Mouse (Mus musculus): ENCODE measurements at regions not wholly inside any gene's neighbourhood (a gene's known extent, or its start where the extent isn't known, plus 50 kb on each side); places are given as distances from the start of the nearest gene placed in this dataset.
A peak's percentile ranks its signal among the peaks of the same experiment; 100 is the strongest.

DNA sequence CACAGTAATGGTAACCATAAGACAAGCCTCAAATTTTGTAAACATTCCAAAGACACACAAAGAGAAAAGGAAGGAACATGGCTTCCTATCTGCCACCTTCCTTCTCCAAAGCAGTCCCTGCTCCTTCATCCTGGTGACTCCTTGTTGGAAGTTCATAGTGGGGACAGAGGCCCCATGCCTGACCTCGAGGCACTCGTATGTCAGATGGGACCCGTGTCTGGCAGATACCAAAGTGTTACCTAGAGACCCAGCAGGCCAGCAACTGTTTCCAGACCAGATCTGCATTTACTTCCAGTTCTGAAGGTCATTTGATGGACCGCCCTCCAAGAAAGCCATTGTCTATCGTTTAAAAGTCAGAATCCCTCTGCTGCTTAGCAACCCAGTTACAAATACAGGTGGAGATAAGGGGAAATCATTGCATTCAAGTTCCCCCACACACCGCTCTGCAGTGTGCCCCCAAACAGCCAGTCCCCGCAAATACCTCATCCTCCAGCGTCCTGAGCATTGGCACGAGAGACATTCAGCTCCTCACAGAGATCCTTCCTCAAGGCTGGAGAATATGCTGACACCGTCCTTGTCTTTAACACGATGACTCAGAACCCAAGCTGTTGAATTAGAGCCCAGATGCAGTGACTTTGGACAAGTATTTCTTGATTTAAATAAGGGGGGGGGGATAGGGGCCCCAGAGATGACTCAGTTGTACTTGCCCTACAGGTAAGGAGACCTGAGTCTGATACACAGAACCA lies 283.2 kb upstream of the Jmjd1c start:
- H3K36me3 ChIP-seq (ENCODE audit: control insufficient read depth, insufficient read depth, low read length) = no peaks in the 10 kb centered on the region
- H3K4me2 ChIP-seq (ENCODE audit: low read depth, low read length) = no peak overlapping the region
- no peak overlapping the region for H3K4me3 ChIP-seq (ENCODE audit: low read length)
- peaks cover 9% of the 10 kb centered on the region for H3K4me1 ChIP-seq (ENCODE audit: control insufficient read depth, insufficient read depth, low read length)
- H3K27me3 ChIP-seq (replicated peaks; ENCODE audit: control insufficient read depth, insufficient read depth, low read length) = no peaks in the 10 kb centered on the region
- WGBS = 78% methylated on average over 11 of the region's 11 CpGs
- no peaks in the 10 kb centered on the region for H3K9me3 ChIP-seq (ENCODE audit: control insufficient read depth, low read length)
- ATAC-seq = no peak
- no peak overlapping the region for H3K9ac ChIP-seq (ENCODE audit: low read depth, low read length)
- no peak overlapping the region for H3K27ac ChIP-seq (ENCODE audit: low read length)

DNA sequence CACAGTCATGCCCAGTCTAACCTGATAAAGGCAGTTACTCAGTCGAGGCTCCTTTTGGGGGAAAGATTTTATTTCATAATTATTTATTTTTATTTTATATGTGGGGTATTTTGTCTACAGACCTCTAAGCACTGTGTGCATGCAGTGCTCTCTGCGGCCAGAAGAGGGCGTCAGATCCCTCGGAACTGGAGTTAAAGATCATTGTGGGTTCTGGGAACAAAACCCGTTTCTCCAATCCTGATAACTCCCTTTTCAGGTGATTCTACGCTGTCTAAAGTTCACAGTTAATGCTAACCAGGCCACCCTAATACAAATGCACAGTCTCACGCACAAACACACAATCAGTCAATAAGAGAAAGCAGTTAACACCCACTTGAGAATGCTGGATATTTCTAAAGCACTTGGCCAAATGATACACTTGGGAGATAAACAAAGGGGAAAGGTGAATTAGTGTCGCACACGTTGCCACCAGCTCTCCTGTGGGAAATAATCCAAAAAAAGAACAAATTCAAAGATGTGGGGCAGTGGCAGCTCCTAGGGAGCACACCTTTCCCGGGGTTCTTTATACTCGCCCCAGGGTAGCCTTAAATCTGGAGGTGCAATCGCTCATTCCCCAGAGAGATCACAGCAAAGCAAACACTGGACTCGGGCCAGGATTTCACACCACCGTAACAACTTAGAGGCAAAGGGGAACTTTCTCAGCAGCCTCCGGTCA lies 281.9 kb upstream of the Jmjd1c start:
- H3K4me3 ChIP-seq (ENCODE audit: low read length) = peak overlapping the region; percentile 26; the same call in 1 of the 2 replicates

DNA sequence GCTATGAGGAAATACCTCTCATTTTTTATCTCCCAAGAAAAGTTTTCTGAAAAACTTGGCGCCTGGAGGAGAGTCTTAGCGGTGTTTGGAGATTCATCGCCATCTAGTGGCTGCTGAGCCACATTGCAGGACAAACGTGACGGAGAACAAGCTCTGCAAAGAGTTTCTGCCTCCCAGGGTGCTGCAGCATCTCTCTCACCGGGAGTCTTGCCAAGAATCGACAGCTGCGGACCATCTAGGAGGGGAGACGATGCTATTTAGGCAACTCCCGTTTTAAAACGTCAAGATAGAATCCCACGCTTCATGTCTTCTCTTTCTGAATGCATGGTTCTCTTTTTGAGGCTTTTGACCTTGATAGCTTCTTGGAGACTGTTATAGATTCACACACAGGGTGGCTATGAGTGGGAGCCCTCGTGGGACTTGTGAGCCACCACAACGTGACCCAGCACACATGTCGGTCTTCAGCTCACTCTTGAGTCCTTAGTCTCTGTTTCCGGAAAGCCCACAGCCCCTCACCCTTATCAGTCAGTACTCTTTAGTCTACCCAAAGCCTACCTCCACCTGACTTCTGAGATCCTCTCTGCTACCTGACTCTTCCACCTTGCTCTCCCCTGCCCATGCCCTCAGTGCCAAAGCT lies 281.2 kb upstream of the Jmjd1c start:
- no peaks in the 10 kb centered on the region for H3K36me3 ChIP-seq (ENCODE audit: control insufficient read depth, insufficient read depth, low read length)
- H3K4me2 ChIP-seq (ENCODE audit: low read depth, low read length) = peak overlapping the region; percentile 40
- H3K4me3 ChIP-seq (ENCODE audit: low read length) = peak overlapping the region; percentile 26; the same call in 1 of the 2 replicates
- H3K27ac ChIP-seq (ENCODE audit: low read length) = peak overlapping the region; percentile 63
- H3K27me3 ChIP-seq (replicated peaks; ENCODE audit: control insufficient read depth, insufficient read depth, low read length) = no peaks in the 10 kb centered on the region
- no peaks in the 10 kb centered on the region for H3K9me3 ChIP-seq (ENCODE audit: control insufficient read depth, low read length)
- no peak overlapping the region for H3K9ac ChIP-seq (ENCODE audit: low read depth, low read length)
- ATAC-seq = peak; percentile 79
- WGBS = 7% methylated on average over 16 of the region's 16 CpGs
- peaks cover 9% of the 10 kb centered on the region for H3K4me1 ChIP-seq (ENCODE audit: control insufficient read depth, insufficient read depth, low read length)

More for the DNA sequence above, 281.9 kb upstream of the Jmjd1c start:
- peak; percentile 37 for ATAC-seq
- whole genome bisulfite sequencing = 10% methylated on average over 15 of the region's 15 CpGs
- H3K9ac ChIP-seq (ENCODE audit: low read depth, low read length) = no peak overlapping the region
- H3K4me2 ChIP-seq (ENCODE audit: low read depth, low read length) = peak overlapping the region; percentile 40
- peak overlapping the region; percentile 40; the same call in 1 of the 2 replicates for H3K27ac ChIP-seq (ENCODE audit: low read length)
- peaks cover 9% of the 10 kb centered on the region for H3K4me1 ChIP-seq (ENCODE audit: control insufficient read depth, insufficient read depth, low read length)
- no peaks in the 10 kb centered on the region for H3K9me3 ChIP-seq (ENCODE audit: control insufficient read depth, low read length)
- H3K27me3 ChIP-seq (replicated peaks; ENCODE audit: control insufficient read depth, insufficient read depth, low read length) = no peaks in the 10 kb centered on the region
- no peaks in the 10 kb centered on the region for H3K36me3 ChIP-seq (ENCODE audit: control insufficient read depth, insufficient read depth, low read length)

DNA sequence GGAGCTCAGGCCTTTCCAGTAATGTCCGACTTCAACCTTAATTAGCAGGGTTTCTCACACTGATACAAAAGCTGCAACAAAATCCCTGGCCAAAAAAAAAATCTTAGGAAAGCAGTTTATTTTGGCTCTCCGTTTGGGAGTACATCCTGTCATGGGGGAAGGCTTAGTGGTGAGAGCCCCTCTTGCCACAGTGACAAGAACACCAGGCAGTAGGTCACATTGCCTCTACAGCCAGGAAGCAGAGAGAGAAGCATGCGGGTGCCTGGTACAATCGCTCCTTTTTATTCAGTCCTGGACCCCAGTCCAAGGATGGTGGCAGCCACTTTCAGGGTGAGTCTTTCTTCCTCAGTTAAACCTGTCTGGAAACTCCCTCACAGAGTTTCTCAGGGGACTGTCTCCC lies 280.0 kb upstream of the Jmjd1c start:
- H3K4me1 ChIP-seq (ENCODE audit: control insufficient read depth, insufficient read depth, low read length) = peaks cover 9% of the 10 kb centered on the region
- ATAC-seq = no peak
- H3K4me3 ChIP-seq (ENCODE audit: low read length) = no peak overlapping the region
- H3K27ac ChIP-seq (ENCODE audit: low read length) = no peak overlapping the region
- H3K4me2 ChIP-seq (ENCODE audit: low read depth, low read length) = no peak overlapping the region
- no peaks in the 10 kb centered on the region for H3K27me3 ChIP-seq (replicated peaks; ENCODE audit: control insufficient read depth, insufficient read depth, low read length)
- H3K9ac ChIP-seq (ENCODE audit: low read depth, low read length) = no peak overlapping the region
- 82% methylated on average over 4 of the region's 4 CpGs for WGBS
- no peaks in the 10 kb centered on the region for H3K36me3 ChIP-seq (ENCODE audit: control insufficient read depth, insufficient read depth, low read length)
- H3K9me3 ChIP-seq (ENCODE audit: control insufficient read depth, low read length) = no peaks in the 10 kb centered on the region

DNA sequence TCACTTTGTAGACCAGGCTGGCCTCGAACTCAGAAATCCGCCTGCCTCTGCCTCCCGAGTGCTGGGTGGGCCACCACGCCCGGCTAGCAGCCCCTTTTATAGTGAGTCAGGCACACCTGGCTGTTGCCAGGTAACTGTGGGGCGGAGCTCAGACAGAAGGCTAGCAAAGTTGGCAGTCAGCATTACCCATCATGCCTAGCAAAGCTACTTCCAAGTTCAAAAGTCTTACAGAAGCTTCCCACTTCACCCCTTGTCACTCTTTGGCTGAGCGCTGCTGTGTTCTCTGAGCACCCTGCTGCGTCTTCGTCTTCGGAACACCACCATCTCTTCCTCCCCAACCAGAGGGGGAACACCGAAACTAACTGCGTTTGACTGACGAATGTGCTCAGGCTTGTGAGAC lies 279.1 kb upstream of the Jmjd1c start:
- WGBS = 84% methylated on average over 13 of the region's 13 CpGs
- H3K4me1 ChIP-seq (ENCODE audit: control insufficient read depth, insufficient read depth, low read length) = peaks cover 9% of the 10 kb centered on the region

DNA sequence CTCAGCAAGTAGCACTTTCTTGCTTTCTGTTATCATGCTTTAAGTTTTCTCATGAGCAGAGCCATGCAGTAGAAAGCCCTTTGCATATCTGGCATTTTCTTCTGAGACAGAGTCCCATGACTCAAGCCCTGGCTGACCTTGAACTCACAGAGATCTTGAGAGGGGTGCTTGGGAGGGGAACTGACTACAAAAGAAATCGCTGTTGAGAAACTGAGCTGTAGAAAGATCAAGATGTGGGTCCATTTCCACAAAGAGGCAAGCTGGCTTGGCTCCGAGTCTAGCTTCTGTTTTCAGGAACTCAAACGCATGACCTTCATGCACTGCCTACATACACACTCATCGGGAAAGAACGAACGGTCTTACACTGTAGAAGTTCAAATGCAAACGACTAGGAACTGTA lies 278.0 kb upstream of the Jmjd1c start:
- Histone ChIP-seq H3K4me2 (ENCODE audit: low read depth, low read length) (no peak overlapping the region), H3K9me3 (ENCODE audit: control insufficient read depth, low read length) (no peaks in the 10 kb centered on the region), H3K4me3 (ENCODE audit: low read length) (no peak overlapping the region), H3K27ac (ENCODE audit: low read length) (no peak overlapping the region), H3K36me3 (ENCODE audit: control insufficient read depth, insufficient read depth, low read length) (no peaks in the 10 kb centered on the region), H3K27me3 (replicated peaks; ENCODE audit: control insufficient read depth, insufficient read depth, low read length) (no peaks in the 10 kb centered on the region), H3K9ac (ENCODE audit: low read depth, low read length) (no peak overlapping the region), H3K4me1 (ENCODE audit: control insufficient read depth, insufficient read depth, low read length) (peaks cover 9% of the 10 kb centered on the region)
- 77% methylated on average over 7 of the region's 7 CpGs for WGBS
- ATAC-seq = no peak

More for the DNA sequence above, 279.1 kb upstream of the Jmjd1c start:
- Histone ChIP-seq H3K9me3 (ENCODE audit: control insufficient read depth, low read length) (no peaks in the 10 kb centered on the region), H3K27ac (ENCODE audit: low read length) (no peak overlapping the region), H3K4me2 (ENCODE audit: low read depth, low read length) (no peak overlapping the region), H3K27me3 (replicated peaks; ENCODE audit: control insufficient read depth, insufficient read depth, low read length) (no peaks in the 10 kb centered on the region), H3K36me3 (ENCODE audit: control insufficient read depth, insufficient read depth, low read length) (no peaks in the 10 kb centered on the region), H3K9ac (ENCODE audit: low read depth, low read length) (no peak overlapping the region), H3K4me3 (ENCODE audit: low read length) (no peak overlapping the region)
- no peak for ATAC-seq

DNA sequence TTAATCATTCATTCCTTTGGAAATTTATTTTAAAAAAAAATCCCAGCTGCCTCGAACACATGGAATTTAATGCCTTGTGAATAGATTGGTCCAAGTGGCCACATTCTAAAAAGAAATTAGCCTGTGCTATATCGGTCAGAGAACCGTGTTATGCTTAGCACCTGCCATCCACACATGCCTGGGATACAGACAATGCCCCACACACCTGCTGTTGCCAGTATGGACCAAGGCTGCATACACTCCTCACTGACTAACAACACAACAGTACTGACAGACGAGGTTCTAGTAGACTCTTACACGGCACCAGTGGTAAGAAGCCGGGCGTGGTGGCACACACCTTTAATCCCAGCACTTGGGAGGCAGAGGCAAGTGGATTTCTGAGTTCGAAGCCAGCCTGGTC lies 276.4 kb upstream of the Jmjd1c start:
- H3K36me3 ChIP-seq (ENCODE audit: control insufficient read depth, insufficient read depth, low read length) = no peaks in the 10 kb centered on the region
- peaks cover 4% of the 10 kb centered on the region for H3K4me1 ChIP-seq (ENCODE audit: control insufficient read depth, insufficient read depth, low read length)
- no peak overlapping the region for H3K27ac ChIP-seq (ENCODE audit: low read length)
- ATAC-seq = no peak
- H3K4me2 ChIP-seq (ENCODE audit: low read depth, low read length) = no peak overlapping the region
- no peak overlapping the region for H3K9ac ChIP-seq (ENCODE audit: low read depth, low read length)
- no peaks in the 10 kb centered on the region for H3K9me3 ChIP-seq (ENCODE audit: control insufficient read depth, low read length)
- H3K27me3 ChIP-seq (replicated peaks; ENCODE audit: control insufficient read depth, insufficient read depth, low read length) = no peaks in the 10 kb centered on the region
- WGBS = 84% methylated on average over 8 of the region's 8 CpGs
- H3K4me3 ChIP-seq (ENCODE audit: low read length) = no peak overlapping the region

DNA sequence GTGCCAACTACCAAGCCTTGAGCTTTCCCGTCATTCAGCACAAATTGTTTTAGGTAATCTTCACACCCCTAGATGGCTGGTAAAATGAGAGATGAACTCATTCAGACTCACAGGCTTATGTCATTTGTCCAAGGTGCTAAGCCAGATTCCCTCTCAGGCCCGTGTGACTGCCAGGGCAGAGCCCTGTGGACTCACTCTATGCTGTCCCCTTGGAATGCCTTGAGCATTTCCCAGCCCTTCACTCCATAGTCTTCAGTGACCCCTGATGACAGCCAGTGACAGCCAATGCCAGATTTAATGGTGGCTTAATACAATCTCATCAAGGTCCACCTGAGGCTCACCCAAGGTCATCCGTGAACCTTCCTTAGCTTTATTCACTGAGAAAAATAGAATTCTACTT lies 270.2 kb upstream of the Jmjd1c start:
- H3K27me3 ChIP-seq (replicated peaks; ENCODE audit: control insufficient read depth, insufficient read depth, low read length) = no peaks in the 10 kb centered on the region
- 71% methylated on average over 3 of the region's 3 CpGs for WGBS
- H3K36me3 ChIP-seq (ENCODE audit: control insufficient read depth, insufficient read depth, low read length) = no peaks in the 10 kb centered on the region
- no peak for ATAC-seq
- H3K27ac ChIP-seq (ENCODE audit: low read length) = no peak overlapping the region
- no peaks in the 10 kb centered on the region for H3K4me1 ChIP-seq (ENCODE audit: control insufficient read depth, insufficient read depth, low read length)
- H3K4me2 ChIP-seq (ENCODE audit: low read depth, low read length) = no peak overlapping the region
- no peak overlapping the region for H3K9ac ChIP-seq (ENCODE audit: low read depth, low read length)
- H3K4me3 ChIP-seq (ENCODE audit: low read length) = no peak overlapping the region
- H3K9me3 ChIP-seq (ENCODE audit: control insufficient read depth, low read length) = no peaks in the 10 kb centered on the region

DNA sequence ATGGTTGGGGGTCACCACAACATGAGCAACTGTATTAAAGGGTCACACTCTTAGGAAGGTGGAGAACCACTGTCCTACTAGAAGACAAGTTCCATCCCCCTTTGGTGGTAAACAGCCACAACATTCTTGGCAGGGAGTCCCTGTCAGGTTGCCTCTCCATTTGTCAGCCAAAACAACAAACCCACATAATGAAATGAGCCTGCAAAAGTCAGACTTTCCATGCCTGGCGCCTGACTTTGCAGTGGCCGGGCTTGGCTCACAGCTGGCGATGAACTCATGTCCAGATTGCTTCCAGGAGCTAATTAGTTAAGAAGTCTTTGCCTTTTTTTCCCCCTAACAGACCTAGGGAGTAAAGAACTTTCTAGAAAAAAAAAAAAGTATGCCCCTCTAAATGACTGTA lies 269.6 kb upstream of the Jmjd1c start:
- H3K27ac ChIP-seq (ENCODE audit: low read length) = no peak overlapping the region
- H3K4me3 ChIP-seq (ENCODE audit: low read length) = no peak overlapping the region
- H3K27me3 ChIP-seq (replicated peaks; ENCODE audit: control insufficient read depth, insufficient read depth, low read length) = no peaks in the 10 kb centered on the region
- no peaks in the 10 kb centered on the region for H3K36me3 ChIP-seq (ENCODE audit: control insufficient read depth, insufficient read depth, low read length)
- 77% methylated on average over 3 of the region's 3 CpGs for WGBS
- no peak overlapping the region for H3K4me2 ChIP-seq (ENCODE audit: low read depth, low read length)
- no peak overlapping the region for H3K9ac ChIP-seq (ENCODE audit: low read depth, low read length)
- H3K4me1 ChIP-seq (ENCODE audit: control insufficient read depth, insufficient read depth, low read length) = no peaks in the 10 kb centered on the region
- no peaks in the 10 kb centered on the region for H3K9me3 ChIP-seq (ENCODE audit: control insufficient read depth, low read length)
- ATAC-seq = no peak

Measured in intestine, embryonic 16.5 days (tissue).